Mouse (Mus musculus) stomach, embryonic 14.5 days (tissue): ENCODE measurements around the gene Rufy3. TPM values are rescaled to one million over a fixed set of nuclear protein-coding genes. Genes with fewer than 3 reads are reported as not detected.

ENCODE experiments used
- ATAC-seq: fragments of 200-750 bp; cut with Nextera tagmentation; 2 replicates; pipeline ENCODE4 v1.8.0; 2017; ENCODE audit warnings: low read depth, moderate TSS enrichment; ENCODE audit not compliant: insufficient number of reproducible peaks, insufficient read depth, low FRiP score
- H3K27ac ChIP-seq: fragments of 300-500 bp; sonication (generic); 2 replicates; pipeline ENCODE4 v1.5.1; 2014; ENCODE audit warnings: mild to moderate bottlenecking, low read length, moderate library complexity, mixed read lengths
- H3K27me3 ChIP-seq: fragments of 300-500 bp; sonication (generic); 2 replicates; pipeline ENCODE4 v1.6.1; 2014; ENCODE audit warnings: low read length, control low read depth, mixed read lengths; ENCODE audit not compliant: control insufficient read depth, insufficient read depth
- H3K36me3 ChIP-seq: fragments of 300-500 bp; sonication (generic); 2 replicates; pipeline ENCODE4 v1.6.1; 2014; ENCODE audit warnings: mild to moderate bottlenecking, control low read depth, low read length, moderate library complexity, mixed read lengths; ENCODE audit not compliant: control insufficient read depth, insufficient read depth
- H3K4me1 ChIP-seq: fragments of 300-500 bp; sonication (generic); 2 replicates; pipeline ENCODE4 v1.6.1; 2014; ENCODE audit warnings: low read length, control low read depth, mixed read lengths; ENCODE audit not compliant: control insufficient read depth, insufficient read depth
- H3K4me2 ChIP-seq: fragments of 300-500 bp; sonication (generic); replicated peaks from 2 replicates; pipeline ENCODE4 v1.6.1; 2014; ENCODE audit warnings: low read depth, low read length, control low read depth
- H3K4me3 ChIP-seq: fragments of 300-500 bp; sonication (generic); 2 replicates; pipeline ENCODE4 v1.5.1; 2014; ENCODE audit warnings: low read depth, low read length, control low read depth
- H3K9ac ChIP-seq: fragments of 300-500 bp; sonication (generic); replicated peaks from 2 replicates; pipeline ENCODE4 v1.6.1; 2014; ENCODE audit warnings: low read depth, mild to moderate bottlenecking, control low read depth, low read length, moderate library complexity, mixed read lengths
- H3K9me3 ChIP-seq: fragments of 300-500 bp; sonication (generic); 2 replicates; pipeline ENCODE4 v1.6.1; 2016; ENCODE audit warnings: low read depth, low read length, control low read depth; ENCODE audit not compliant: control insufficient read depth
- WGBS: fragments of 180-500 bp; shearing (Covaris S2); extraction: QIAGEN DNeasy Blood & Tissue Kit; methylation state at CpG from one replicate; pipeline ENCODE4 v1.1.7; 2014; 5-methylcytosine and 5-hydroxymethylcytosine counted together
- polyA plus RNA-seq: library from polyadenylated mRNA; unstranded; fragments of >200 nt; fragmentation: Nextera tagmentation; extraction: Ambion mirVana; gene quantifications from 2 replicates; pipeline ENCODE4 v1.2.1, GENCODE M21; 2014

The Rufy3 gene
- polyA plus RNA-seq, 1 experiment from 2014 or later: 25.1 TPM

- ATAC-seq: no peak
- WGBS: 83% methylated on average over 7 of the region's 7 CpGs
These were observed 19.3 kb upstream of the Rufy3 start for GRCm38 (mm10) chr5:88545536-88545935.

GRCm38 (mm10) chr5:88553271-88554085, 11.4 kb upstream of the Rufy3 start:
- Histone ChIP-seq H3K9ac (peak overlapping the region; percentile 65), H3K4me3 (peak overlapping the region; percentile 77), H3K36me3 (no peaks in the 10 kb centered on the region), H3K27me3 (no peaks in the 10 kb centered on the region), H3K9me3 (no peaks in the 10 kb centered on the region), H3K4me1 (peaks cover 14% of the 10 kb centered on the region), H3K4me2 (peak overlapping the region; percentile 51), H3K27ac (peak overlapping the region; percentile 92)
- WGBS: 8% methylated on average over 29 of the region's 29 CpGs
- peak; percentile 65 for ATAC-seq

More at GRCm38 (mm10) chr5:88545536-88545935, 19.3 kb upstream of the Rufy3 start:
- H3K4me2 ChIP-seq: no peak overlapping the region
- H3K4me1 ChIP-seq: no peaks in the 10 kb centered on the region
- H3K36me3 ChIP-seq: no peaks in the 10 kb centered on the region
- no peaks in the 10 kb centered on the region for H3K9me3 ChIP-seq
- H3K27ac ChIP-seq: no peak overlapping the region
- no peak overlapping the region for H3K4me3 ChIP-seq
- H3K9ac ChIP-seq: no peak overlapping the region
- no peaks in the 10 kb centered on the region for H3K27me3 ChIP-seq

- H3K27ac ChIP-seq: peak within 1 kb of the TSS; percentile 92
- H3K9ac ChIP-seq: peak within 1 kb of the TSS; percentile 92
- no peaks in the 10 kb centered on the region for H3K27me3 ChIP-seq
- peak; percentile 95 for ATAC-seq
- H3K4me3 ChIP-seq: peak within 1 kb of the TSS; percentile 77
- peak within 1 kb of the TSS; percentile 78 for H3K4me2 ChIP-seq
- H3K9me3 ChIP-seq: no peaks in the 10 kb centered on the region
- H3K4me1 ChIP-seq: peaks cover 14% of the 10 kb centered on the region
- H3K36me3 ChIP-seq: no peaks in the 10 kb centered on the region
- WGBS: under 1% methylated on average over 70 of the region's 76 CpGs
These were observed 10.6 kb upstream of the Rufy3 start, which contains the start of gene Utp3 for GRCm38 (mm10) chr5:88554086-88554886. Gene Utp3 (plus strand): TSS chr5:88554462.

- Histone ChIP-seq H3K9ac (no peak overlapping the region), H3K27me3 (no peaks in the 10 kb centered on the region), H3K4me1 (peaks cover 14% of the 10 kb centered on the region), H3K9me3 (no peaks in the 10 kb centered on the region), H3K4me3 (no peak overlapping the region), H3K27ac (no peak overlapping the region), H3K36me3 (no peaks in the 10 kb centered on the region), H3K4me2 (no peak overlapping the region)
- ATAC-seq: no peak
- WGBS: 0% methylated on average over 1 of the region's 1 CpGs
These were observed 5.8 kb upstream of the Rufy3 start for GRCm38 (mm10) chr5:88558991-88559390.

GRCm38 (mm10) chr5:88561080-88561814, 3.6 kb upstream of the Rufy3 start:
- no peak overlapping the region for H3K27ac ChIP-seq
- H3K4me1 ChIP-seq: peaks cover 2% of the 10 kb centered on the region; the same call in 1 of the 2 replicates
- no peak overlapping the region for H3K4me2 ChIP-seq
- no peak overlapping the region for H3K4me3 ChIP-seq
- H3K36me3 ChIP-seq: no peaks in the 10 kb centered on the region
- no peak for ATAC-seq
- no peaks in the 10 kb centered on the region for H3K9me3 ChIP-seq
- 84% methylated on average over 9 of the region's 9 CpGs for WGBS
- H3K9ac ChIP-seq: no peak overlapping the region
- H3K27me3 ChIP-seq: no peaks in the 10 kb centered on the region

GRCm38 (mm10) chr5:88562863-88563780, 1.7 kb upstream of the Rufy3 start:
- 67% methylated on average over 8 of the region's 8 CpGs for WGBS
- no peak overlapping the region for H3K4me3 ChIP-seq
- no peak overlapping the region for H3K9ac ChIP-seq
- no peaks in the 10 kb centered on the region for H3K9me3 ChIP-seq
- ATAC-seq: no peak
- H3K36me3 ChIP-seq: no peaks in the 10 kb centered on the region
- H3K27me3 ChIP-seq: no peaks in the 10 kb centered on the region
- no peak overlapping the region for H3K27ac ChIP-seq
- peaks cover 5% of the 10 kb centered on the region; the same call in 1 of the 2 replicates for H3K4me1 ChIP-seq
- H3K4me2 ChIP-seq: no peak overlapping the region

- under 1% methylated on average over 92 of the region's 119 CpGs for WGBS
- Histone ChIP-seq H3K27ac (peak overlapping the region; percentile 77), H3K36me3 (no peaks in the 10 kb centered on the region), H3K9me3 (no peaks in the 10 kb centered on the region), H3K4me2 (peak overlapping the region; percentile 45), H3K9ac (peak overlapping the region; percentile 63), H3K4me3 (peak overlapping the region; percentile 65), H3K27me3 (no peaks in the 10 kb centered on the region), H3K4me1 (peaks cover 5% of the 10 kb centered on the region; the same call in 1 of the 2 replicates)
- ATAC-seq: peak; percentile 73
These were observed 551 bp downstream of the Rufy3 start for GRCm38 (mm10) chr5:88565148-88566033.
